Mouse (Mus musculus) thymus, postnatal 4 days (tissue): ENCODE results near the gene Kcns3.
A peak's percentile ranks its signal among the peaks of the same experiment; 100 is the strongest.

Experiments used
- DNase-seq: peaks from one replicate; pipeline ENCODE4 v3.0.0; 2021

The Kcns3 gene

GRCm38 (mm10) chr12:11151015-11151414 lies at the start of gene Kcns3:
TSS of gene Kcns3 (minus strand) at chr12:11151056.
- DNase-seq: no peak

DNA sequence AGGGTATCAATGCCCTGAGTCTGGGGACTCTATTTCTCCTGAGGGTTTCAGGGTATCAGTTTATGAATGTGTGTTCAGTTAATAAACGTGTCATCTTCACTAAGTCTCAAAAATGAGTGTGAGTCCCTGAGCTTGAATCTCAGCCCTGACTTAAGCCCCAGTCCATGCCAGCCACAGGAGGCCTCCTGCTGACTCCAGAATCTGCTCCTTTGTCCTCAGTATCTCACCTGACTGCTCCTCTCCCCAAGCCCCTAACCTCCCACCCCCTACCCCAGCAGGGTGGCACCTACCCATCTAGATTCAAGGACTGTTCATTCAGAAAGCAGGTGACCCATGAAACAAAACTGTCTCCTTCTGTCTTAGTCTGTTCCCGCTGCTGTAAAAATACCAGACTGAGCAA lies 47.7 kb upstream of the Kcns3 start:
- no peak for DNase-seq

GRCm38 (mm10) chr12:11198026-11198425 lies 47.2 kb upstream of the Kcns3 start:
- no peak for DNase-seq

DNA sequence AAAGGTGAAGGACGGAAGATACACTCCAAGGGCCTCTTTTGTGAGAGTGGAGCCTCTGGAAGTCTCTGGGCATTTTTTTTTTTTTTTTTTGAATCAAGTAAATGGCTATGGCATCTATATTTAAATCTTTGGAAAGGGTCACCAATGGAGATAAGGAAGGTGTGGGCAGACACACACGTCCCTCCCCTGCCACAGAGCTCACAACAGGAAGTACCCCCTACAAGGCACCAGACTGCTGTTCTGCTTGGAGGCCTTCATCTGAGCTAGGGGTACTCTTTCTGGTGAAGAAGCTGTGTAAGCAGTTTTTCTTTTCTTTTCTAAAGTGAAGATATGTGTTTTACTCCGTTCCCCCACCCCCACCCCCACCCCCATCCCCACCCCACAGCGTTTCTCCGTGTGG lies 46.0 kb upstream of the Kcns3 start:
- peak; percentile 19 for DNase-seq

- DNase-seq: peak; percentile 88
These were observed 45.3 kb upstream of the Kcns3 start for GRCm38 (mm10) chr12:11196142-11196597.

DNA sequence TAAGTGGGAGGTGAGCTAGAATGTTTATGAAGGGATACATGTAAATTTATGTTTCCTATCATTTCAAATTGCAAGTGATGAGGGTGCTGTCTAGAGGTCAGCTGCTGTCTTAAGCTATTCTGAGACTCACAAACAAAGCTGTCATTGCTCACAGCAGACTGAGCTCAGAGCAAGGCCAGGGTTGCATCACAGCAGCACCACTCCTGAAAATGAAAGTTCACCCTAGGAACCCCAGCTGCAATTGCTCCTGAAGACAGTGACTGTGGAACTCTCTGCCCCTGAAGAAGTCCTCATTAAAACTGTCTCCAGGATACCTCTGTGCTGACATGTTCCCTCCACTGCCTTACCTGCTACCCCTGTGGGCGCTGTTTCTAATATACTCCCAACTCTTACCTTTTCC lies 44.2 kb upstream of the Kcns3 start:
- DNase-seq: no peak

GRCm38 (mm10) chr12:11178486-11179154 lies 27.8 kb upstream of the Kcns3 start:
- peak; percentile 92 for DNase-seq

DNA sequence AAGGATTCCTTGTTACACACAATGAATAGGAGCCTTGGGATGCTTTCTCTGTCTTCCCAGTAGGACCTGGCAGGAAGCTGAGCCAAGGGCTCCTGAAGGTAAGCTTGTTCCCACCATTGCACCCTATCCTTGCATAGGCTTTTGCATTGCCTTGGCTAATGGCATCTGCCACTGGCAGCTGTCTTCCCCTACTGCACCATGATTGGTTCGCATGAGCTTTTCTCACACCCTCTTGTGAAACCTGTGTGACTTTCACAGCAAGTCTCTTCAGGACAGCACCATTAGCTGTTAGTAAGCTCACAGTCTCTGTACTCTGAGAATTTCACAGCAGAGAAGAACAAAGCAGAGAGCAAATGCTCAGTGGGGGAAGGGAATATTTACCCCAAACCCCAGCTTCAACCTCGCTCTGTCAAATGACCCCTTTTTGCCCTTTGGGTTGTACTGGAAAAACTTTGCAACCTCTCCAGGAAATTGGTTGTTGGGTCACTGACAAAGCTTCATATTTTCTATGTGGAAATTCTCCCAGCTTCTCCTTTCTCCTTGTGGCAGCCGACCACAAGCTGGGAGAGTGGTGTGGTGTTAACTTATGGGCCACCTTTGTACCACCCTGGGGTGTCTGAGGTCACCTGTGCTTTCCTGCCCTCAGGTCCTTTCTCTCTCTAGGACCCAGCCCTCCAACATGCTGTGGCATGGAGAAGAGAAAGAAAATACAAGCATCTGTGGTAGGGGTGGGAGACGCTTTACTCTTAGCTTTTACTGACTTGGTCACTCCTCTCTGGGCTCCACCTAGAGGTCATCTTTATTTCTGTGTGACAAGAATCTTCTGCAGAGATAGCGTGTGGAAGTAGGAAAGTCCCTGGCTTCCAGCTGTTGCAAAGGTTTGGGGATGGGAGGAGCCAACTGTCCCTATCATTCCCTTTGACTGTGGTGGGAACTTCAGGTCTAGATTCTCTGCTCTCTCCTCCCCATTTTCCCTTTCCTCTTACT lies 26.8 kb upstream of the Kcns3 start:
- DNase-seq: no peak

GRCm38 (mm10) chr12:11158670-11159069 lies 7.8 kb upstream of the Kcns3 start:
- DNase-seq: no peak

- no peak for DNase-seq
These were observed 4.3 kb upstream of the Kcns3 start for GRCm38 (mm10) chr12:11155123-11155522.

DNA sequence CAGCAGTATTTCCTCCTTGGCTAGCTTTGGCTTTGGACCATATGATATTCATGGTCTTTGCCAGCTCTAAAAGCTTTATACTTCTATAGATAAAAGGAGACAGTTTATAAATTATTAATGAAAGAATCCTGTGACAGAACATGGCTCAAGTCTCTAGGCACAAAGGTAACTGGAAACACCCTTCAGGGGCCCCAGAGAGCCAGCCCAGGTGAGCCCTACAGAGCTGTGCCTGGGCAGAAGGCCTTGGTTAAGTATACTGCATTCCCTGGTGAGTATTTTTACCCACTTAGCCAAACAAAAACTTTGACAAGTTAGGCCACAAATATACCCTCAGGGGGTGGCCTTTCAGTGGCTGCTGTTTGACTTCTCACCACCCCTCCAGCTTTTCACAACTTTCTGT lies 2.7 kb upstream of the Kcns3 start:
- no peak for DNase-seq

DNA sequence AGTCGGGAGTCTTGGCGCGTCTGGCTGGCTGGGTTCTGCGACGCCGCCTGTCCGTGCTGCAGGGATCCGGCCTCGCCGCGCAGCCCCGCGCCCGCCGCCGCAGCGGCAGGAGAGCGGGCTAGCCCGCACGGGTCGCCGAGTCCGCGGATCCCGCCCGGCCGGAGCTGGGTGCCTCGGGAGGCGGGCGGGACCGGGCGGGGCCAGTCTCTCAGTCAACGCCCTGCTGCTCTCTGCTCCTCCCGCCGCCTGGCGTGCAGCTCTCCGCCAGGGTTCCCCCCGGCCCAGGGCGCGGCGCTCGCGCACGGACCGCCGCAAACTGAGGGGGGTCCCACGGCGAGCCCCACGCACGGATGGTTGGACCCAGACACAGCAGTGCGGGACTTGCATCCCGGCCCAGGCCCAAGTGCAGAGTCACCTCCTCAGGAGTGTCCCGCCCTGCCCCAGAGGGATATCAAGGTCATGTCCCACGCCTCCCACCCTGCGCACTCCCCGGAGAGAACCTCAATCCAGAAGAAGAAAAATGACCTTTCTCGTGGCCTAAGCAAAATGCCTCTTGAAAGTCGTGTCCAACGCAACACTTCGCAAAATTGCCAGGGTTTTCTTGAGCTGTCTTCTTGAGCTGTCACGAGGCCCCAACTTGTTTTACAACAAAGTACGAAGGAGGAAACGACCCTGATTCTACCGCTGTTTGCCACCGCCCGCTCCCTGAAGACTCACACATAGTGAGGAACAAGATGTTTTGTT lies 492 bp downstream of the Kcns3 start:
- DNase-seq: peak; percentile 18

DNA sequence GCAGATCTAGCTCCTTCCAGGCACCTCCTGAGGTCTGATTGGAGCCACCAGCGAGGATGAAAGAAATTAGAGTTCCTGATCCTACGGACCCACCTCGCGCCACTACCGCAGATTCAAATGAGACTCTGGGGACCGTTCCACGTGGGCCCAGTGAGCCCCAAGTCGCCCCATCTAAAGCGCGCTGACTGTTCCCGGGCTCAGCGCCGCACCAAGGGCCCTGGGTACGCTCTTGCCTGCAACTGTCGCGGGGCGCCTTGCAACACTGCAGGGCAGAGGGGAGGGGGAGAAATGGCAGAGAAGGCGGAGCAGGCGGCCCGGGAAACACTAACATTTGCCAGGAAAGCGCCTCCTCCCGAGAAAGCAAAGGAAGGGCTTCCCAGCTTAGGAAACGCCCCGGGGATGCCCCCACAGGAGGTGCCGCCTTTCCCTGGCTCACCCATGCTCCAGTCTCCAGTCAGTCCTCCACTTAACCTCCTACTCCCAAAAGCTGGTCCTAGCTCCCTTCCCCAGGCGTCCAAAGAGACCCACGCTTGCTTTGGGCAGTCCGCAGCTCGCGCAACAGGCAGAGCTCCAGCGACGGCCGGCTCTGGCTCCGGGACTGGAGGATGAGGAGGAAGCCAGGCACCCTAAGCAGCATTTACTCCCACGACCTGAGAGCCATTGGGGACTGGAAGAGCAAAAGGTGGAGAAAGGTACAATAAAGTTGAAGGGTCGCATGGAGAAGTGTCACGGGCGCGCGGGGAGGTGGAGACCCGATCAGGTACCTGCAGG lies 1.2 kb downstream of the Kcns3 start:
- DNase-seq: peak; percentile 10

DNA sequence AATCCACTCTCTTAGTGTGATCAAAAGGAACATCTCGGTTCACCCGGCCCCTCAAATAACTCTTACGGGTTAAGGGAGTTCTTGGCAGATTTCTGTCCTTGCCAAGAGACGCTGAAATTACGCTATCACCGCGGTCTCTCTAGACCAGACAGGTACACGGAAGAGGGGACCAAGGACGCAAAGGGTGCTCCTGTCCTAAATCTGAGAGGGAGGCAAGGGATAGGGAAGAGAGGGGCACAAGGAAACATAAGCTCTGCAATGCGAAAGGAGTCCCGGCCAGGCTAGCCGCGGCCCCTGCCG lies 1.8 kb downstream of the Kcns3 start:
- no peak for DNase-seq

DNA sequence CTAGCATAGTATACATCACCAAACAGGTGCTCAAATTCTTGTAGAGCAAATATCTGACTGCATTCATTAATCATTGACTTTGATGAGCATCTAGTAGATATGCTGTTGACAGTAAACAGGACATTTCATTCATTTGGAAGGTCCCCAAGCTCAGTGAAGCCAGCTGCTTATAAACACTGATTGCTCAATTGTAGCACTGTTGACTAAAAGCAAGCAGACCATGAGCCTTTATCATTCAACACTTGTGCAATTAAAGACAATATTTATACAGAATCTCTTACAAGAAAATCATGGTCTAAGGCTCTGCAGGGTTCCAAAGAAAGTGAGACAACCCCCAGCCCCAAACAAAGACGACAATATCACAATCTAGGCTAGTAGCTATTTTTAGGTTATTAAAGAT lies 6.0 kb downstream of the Kcns3 start:
- no peak for DNase-seq

GRCm38 (mm10) chr12:11132418-11132817 lies 18.4 kb downstream of the Kcns3 start:
- no peak for DNase-seq

- no peak for DNase-seq
These were observed 21.7 kb downstream of the Kcns3 start for GRCm38 (mm10) chr12:11129188-11129587.

DNA sequence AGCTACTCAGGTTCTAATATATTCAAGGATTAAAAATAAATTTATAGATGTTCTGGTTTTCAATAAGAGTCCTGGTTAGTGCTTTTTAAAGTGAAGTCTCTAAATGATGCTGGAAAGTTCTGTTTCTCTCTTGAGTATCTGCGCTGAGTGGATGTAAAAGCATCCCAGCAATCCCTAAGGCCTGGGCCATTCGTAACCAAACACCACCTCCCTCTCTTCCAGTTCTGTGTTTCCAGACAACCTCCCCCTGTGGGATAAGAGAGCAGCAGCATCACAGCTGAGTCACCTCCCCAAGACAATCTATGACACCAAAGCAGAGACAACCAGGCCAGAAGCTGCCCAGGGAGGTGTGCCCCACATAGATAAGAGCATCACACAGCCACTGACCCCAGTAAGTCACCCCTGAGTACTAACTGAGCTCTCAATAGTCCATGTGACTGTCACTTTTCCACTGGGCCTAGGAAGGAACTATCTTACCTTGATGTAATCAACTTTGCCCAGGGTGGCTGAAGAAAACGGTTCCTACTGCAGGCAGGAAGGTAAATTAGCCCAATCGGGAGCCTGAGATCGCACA lies 24.6 kb downstream of the Kcns3 start:
- DNase-seq: no peak

DNA sequence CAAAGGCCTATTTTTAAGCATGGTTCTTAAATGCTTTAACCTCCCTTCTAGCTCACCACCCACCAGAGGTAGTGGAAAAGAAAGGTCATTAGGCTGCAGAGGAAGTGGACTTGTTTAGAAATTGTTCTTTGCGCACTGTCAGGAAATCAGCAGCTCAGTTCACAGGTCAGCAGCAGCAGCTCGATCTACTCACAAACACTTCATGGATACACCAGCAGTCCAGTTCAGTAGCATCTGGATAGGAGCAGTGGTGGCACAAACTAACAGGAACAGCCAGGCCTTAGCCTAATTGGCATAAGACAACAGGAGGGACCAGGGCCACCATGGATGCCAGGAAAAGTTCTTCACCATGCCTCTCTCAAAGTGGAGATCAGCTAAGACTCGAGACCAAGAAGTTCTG lies 49.3 kb downstream of the Kcns3 start:
- DNase-seq: no peak

DNA sequence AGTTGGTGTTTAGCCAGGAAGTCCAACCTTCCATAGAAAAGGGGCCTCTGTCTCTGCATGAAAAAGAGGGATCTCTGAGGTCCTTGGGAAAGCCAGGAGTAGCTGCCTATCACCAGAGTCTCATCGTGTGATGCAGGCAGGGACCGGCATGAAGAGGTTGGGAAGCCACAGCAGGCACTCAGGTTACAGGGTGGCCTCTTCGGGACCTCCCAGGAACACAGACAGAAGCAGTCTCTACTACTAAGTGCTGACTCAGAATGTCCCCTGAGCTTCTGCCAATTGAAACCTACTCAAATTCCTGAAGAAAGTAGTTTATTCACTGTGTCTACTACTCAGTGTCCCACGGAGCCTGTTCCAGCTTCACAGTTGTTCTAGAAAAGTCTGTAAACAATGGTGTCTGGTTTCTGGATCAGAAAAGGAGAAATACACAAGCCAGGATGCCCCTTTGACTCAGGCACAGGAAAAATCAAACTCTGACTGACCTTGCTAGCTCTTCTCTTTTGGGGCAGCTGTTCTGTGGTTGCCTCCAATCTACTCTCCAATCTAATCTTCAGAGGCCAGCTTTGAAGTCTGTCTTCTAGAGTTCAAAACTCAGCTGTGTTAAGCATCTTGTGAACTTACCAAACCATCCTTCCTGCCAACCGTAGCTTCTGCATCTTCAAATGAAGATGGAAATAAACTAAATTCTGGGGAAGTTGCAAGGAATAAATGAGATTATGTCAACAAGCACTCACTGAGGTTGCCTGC lies 62.1 kb downstream of the Kcns3 start:
- no peak for DNase-seq

GRCm38 (mm10) chr12:11086866-11087265 lies 64.0 kb downstream of the Kcns3 start:
- no peak for DNase-seq

DNA sequence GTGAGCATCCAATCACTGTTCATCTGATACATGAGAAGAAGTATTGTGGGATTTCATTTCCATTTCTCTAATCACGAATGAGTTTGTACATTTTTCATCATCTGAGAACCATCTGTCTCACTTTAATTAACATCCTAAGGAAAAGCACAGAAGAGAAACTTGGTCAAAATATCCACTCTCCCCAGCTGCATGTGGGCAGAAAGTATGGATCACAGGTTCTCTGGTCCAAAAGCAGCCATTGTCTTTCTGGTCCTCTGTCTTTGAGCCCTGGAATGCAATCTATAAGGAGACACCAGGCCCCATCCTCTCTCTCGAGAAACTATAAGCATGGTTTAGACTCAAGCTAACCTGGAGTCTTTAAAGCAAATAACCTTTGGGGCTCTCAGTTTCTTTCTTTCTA lies 79.8 kb downstream of the Kcns3 start:
- no peak for DNase-seq
